Mouse (Mus musculus) lung, adult 2 months (tissue): ENCODE results near the gene Prss42. TPM values are rescaled to one million over a fixed set of nuclear protein-coding genes. Genes with fewer than 3 reads are reported as not detected.
A peak's percentile ranks its signal among the peaks of the same experiment; 100 is the strongest.
"Not testable (repeated sequence)": the region's sequence is repeated elsewhere in the genome, so short reads cannot be mapped to it uniquely, and the experiment has no call there.

Experiments used
- DNase-seq: peaks from one replicate; pipeline ENCODE4 v3.0.0; 2022
- H3K4me1 ChIP-seq: fragments of 200-500 bp; 2 replicates; pipeline ENCODE4 v1.6.1; 2011; ENCODE audit warnings: low read length; ENCODE audit not compliant: control insufficient read depth, insufficient read depth
- H3K4me3 ChIP-seq: fragments of 200-500 bp; replicated peaks from 2 replicates; pipeline ENCODE3; 2011; ENCODE audit warnings: low read depth, mild to moderate bottlenecking, control low read depth, low read length; ENCODE audit errors: extremely low read depth
- CTCF ChIP-seq: fragments of 200-500 bp; IDR thresholded peaks from 2 replicates; pipeline ENCODE4 v1.5.1; 2011; ENCODE audit warnings: mild to moderate bottlenecking, low read length, control low read depth; ENCODE audit not compliant: insufficient read depth
- POLR2A ChIP-seq: fragments of 200-500 bp; IDR thresholded peaks from 2 replicates; pipeline ENCODE4 v1.6.1; 2011; ENCODE audit warnings: low read depth, mild to moderate bottlenecking, control low read depth, low read length, borderline replicate concordance; ENCODE audit errors: extremely low read depth
- WGBS: fragments of 180-500 bp; shearing (Covaris S2); methylation state at CpG from one replicate; pipeline ENCODE4 v1.1.7; 2018; 5-methylcytosine and 5-hydroxymethylcytosine counted together
- polyA plus RNA-seq: library from polyadenylated mRNA; depleted of rRNA; stranded (reverse); fragments of >200 nt; gene quantifications from 2 replicates; pipeline ENCODE4 v1.2.3, GENCODE M21; 2012

Prss42 gene
- polyA plus RNA-seq, 1 experiment, result not detected

DNA sequence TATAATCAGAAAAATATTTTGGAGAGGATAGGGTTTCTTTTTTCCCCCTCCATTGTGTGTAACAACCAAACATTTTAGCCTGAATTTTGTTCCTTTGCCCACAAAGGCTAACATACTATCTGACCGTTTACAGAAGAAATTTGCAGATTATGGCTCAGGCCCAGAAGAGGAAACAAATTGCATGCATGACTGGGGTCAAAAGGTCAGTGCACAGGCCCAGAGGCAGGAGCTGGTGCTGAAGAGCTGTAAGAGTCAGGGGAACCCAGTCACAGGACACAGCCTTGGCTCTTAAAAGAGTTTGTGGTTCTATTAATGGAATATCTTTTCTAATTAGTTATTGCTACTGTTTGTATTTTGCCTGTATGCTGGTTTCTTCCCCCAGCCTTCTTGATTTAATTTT, 14.4 kb upstream of the Prss42 start:
- H3K4me1 ChIP-seq, result no peaks in the 10 kb centered on the region
- no peak overlapping the region for H3K4me3 ChIP-seq
- WGBS, result 45% methylated on average over 1 of the region's 1 CpGs
- DNase-seq, result no peak
- TF ChIP-seq CTCF (no peak), POLR2A (no peak)

- Histone ChIP-seq H3K4me1 (no peaks in the 10 kb centered on the region), H3K4me3 (no peak overlapping the region)
- no peak for TF ChIP-seq CTCF
- TF ChIP-seq POLR2A, result no peak
- 84% methylated on average over 3 of the region's 3 CpGs for WGBS
- no peak for DNase-seq
Observed at GRCm38 (mm10) chr9:110788169-110788568, 9.8 kb upstream of the Prss42 start.

DNA sequence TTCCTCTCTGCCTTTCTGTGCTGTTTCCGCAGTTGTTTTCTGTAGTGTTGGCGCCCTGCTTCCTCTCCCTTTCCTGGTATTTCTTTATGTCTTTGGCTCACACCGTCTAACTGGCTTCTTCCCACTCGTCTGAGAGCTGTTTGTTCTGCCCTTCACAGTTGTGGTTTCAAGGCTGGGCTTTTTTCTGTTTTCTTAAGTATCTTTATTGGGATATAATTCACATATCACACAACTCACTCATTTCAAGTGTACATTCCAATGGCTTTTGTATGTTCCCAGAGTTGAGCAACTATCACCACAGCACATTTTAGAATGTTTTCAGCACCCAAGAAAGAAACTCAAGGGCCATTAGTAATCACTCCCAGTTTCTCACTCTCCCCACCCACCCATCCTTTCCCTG, 7.5 kb upstream of the Prss42 start:
- TF ChIP-seq CTCF, result no peak
- TF ChIP-seq POLR2A, result no peak
- 45% methylated on average over 4 of the region's 4 CpGs for WGBS
- DNase-seq, result peak; percentile 19
- Histone ChIP-seq H3K4me1 (no peaks in the 10 kb centered on the region), H3K4me3 (no peak overlapping the region)

DNA sequence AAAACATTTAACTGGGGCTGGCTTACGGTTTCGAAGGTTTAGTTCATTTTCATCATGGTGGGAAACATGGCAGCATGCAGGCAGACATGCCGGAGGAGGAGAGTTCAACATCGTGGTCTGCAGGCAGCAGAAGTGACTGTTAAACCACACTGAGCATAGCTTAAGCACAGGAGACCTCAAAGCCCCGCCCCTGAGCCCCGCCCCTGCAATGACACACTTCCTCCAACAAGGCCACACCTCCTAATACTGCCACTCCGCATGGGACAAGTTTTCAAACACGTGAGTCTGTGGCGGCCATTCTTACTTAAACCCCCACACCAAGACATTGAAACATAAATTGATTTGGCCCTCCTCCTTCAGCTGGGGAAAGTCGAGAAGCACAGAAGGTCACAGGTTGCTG, 953 bp upstream of the Prss42 start:
- H3K4me3 ChIP-seq, result no peak overlapping the region
- no peaks in the 10 kb centered on the region for H3K4me1 ChIP-seq
- DNase-seq, result no peak
- 80% methylated on average over 10 of the region's 10 CpGs for WGBS
- TF ChIP-seq CTCF (no peak), POLR2A (no peak)

GRCm38 (mm10) chr9:110800834-110801479, 3.0 kb downstream of the Prss42 start:
- DNase-seq, result no peak
- 87% methylated on average over 8 of the region's 8 CpGs for WGBS
- Histone ChIP-seq H3K4me1 (no peaks in the 10 kb centered on the region), H3K4me3 (no peak overlapping the region)
- TF ChIP-seq CTCF (no peak), POLR2A (no peak)

DNA sequence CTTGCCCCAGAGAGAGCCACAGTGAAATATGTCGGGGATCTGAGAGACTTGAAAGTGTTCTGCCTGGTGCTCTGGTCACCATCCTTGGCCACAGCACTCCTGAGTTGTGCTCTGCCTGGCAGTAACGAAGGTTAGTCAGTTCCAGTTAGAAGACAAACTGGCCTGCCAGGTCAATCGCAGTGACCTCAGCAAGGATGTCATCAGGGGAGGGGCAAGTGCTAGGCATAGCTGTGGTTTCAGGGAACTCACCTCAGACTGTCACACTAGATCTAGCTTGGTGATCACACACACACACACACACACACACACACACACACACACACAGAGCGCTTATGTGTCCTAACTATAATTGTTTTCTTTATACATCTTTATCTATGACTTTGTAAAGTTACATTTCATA, 5.3 kb downstream of the Prss42 start:
- Histone ChIP-seq H3K4me3 (no peak overlapping the region), H3K4me1 (no peaks in the 10 kb centered on the region)
- WGBS, result 61% methylated on average over 4 of the region's 4 CpGs
- no peak for TF ChIP-seq POLR2A
- no peak for TF ChIP-seq CTCF
- no peak for DNase-seq

DNA sequence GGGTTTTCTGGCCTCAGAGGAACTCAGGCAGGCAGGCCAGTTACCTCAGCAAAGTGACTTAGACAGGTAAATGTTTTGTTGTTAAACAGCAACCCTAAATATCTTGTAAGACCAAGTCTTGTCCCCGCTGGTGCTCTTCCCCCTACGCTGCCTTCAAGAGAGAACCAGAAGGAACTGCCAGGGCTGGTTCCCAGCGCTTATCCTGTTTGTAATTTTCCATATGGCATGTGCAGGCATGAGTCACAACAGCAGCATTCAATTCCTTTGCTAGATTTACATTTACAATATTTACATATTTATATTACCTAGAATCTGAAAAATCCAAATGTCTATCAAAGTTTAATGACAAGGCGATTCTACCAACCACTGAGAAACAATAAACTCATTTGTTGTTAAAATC, 12.1 kb downstream of the Prss42 start:
- no peak overlapping the region for H3K4me3 ChIP-seq
- TF ChIP-seq CTCF (no peak), POLR2A (no peak)
- WGBS, result 75% methylated on average over 4 of the region's 4 CpGs

DNA sequence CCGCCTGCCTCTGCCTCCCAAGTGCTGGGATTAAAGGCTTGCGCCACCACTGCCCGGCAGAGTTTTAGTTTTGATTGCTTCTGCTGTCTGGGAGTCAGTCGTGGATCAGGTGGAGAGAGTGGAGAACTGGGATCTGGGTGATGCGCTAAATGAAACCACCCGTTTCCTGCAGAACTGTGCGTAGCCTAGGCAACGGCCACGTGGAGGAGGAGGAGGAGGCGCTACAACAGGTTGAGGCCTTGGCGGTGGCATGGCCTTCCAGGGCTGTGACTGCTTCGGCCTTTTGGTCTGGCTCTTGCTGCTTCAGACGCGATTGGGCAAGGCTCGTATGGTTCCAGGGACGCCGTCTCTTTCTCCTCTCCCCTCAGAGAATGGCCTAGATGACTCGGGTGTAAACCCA, 15.8 kb downstream of the Prss42 start, which contains the start of gene Prss44:
Prss44 (plus strand) TSS at position 206 of the 400 bp plus-strand sequence.
- TF ChIP-seq CTCF, result no peak
- no peak for TF ChIP-seq POLR2A
- Histone ChIP-seq H3K4me3 (no peak within 1 kb of the TSS), H3K4me1 (no peaks in the 10 kb centered on the region)
- DNase-seq, result no peak
- 57% methylated on average over 18 of the region's 18 CpGs for WGBS

More for the DNA sequence above, 12.1 kb downstream of the Prss42 start:
- no peak for DNase-seq
- H3K4me1 ChIP-seq, result no peaks in the 10 kb centered on the region

DNA sequence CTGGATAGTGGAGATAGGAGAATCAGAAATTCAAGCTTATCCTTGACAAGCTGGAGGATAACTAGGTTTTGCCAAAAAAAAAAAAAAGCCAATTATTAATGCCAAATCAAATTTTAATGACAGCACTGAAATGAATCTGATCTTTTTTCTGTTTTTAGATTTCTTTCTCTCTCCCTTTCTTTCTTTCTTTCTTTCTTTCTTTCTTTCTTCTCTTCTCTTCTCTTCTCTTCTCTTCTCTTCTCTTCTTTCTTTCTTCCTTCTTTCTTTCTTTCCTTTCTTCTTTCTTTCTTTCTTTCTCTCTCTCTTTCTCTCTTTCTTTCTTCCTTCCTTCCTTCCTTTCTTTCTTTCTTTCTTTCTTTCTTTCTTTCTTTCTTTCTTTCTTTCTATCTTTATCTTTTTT, 22.6 kb downstream of the Prss42 start:
- H3K4me3 ChIP-seq, H3K4me1 ChIP-seq, DNase-seq: not testable (repeated sequence)

DNA sequence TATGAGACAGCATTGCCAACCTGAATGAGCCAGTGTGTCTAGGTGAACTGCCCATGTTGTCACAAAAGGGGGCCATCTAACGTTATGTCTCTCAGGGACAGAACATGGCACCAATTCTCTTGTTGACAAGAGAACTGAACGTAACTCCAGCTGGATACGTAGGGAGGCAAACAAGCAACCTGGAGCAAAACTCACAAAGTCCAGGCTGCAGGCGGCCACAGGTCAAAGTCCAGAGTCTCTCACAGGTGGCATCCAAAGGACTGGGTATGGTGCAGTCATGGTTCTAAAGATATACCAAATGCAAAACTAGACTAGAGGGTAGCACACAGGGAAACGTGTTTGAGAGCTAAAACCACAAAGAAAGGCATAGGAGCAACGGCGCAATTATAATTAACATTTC, 23.5 kb downstream of the Prss42 start:
- no peak for TF ChIP-seq CTCF
- no peak for TF ChIP-seq POLR2A
- no peaks in the 10 kb centered on the region for H3K4me1 ChIP-seq
- H3K4me3 ChIP-seq, result no peak overlapping the region
- WGBS, result 83% methylated on average over 7 of the region's 7 CpGs
- DNase-seq, result no peak
